Mouse (Mus musculus) left cerebral cortex, adult 2 months (tissue): ENCODE results near the gene Hacl1. TPM values are rescaled to one million over a fixed set of nuclear protein-coding genes. Genes with fewer than 3 reads are reported as not detected.

Source experiments
- DNase-seq, 2 experiments: peaks; one replicate each; pipeline ENCODE4 v3.0.0; 2021 to 2022; ENCODE audit warnings: low spot score in 2 of 2, mixed read lengths in 1 of 2; ENCODE audit errors: extremely low spot score in 1 of 2
- H3K27ac ChIP-seq: fragments of 200-600 bp; 2 replicates; pipeline ENCODE4 v1.8.1; 2022
- H3K4me3 ChIP-seq: fragments of 200-600 bp; 2 replicates; pipeline ENCODE4 v1.8.1; 2022
- CTCF ChIP-seq: fragments of 200-600 bp; IDR thresholded peaks from 2 replicates; pipeline ENCODE4 v1.8.1; 2022; ENCODE audit warnings: antibody characterized with exemption, mild to moderate bottlenecking, moderate library complexity
- intact Hi-C: fragments of 180-260 bp; cut with DNase I; formaldehyde crosslinking; loops from one replicate; pipeline ENCODE4 v1.15.1; 2025
- total RNA-seq, 2 experiments: library from RNA; stranded (reverse); gene quantifications; 2 replicates each; pipeline ENCODE4 v1.2.3; 2021

Hacl1 gene
- total RNA-seq, 2 experiments from 2014 or later: 4.4 to 6.7 TPM

DNA sequence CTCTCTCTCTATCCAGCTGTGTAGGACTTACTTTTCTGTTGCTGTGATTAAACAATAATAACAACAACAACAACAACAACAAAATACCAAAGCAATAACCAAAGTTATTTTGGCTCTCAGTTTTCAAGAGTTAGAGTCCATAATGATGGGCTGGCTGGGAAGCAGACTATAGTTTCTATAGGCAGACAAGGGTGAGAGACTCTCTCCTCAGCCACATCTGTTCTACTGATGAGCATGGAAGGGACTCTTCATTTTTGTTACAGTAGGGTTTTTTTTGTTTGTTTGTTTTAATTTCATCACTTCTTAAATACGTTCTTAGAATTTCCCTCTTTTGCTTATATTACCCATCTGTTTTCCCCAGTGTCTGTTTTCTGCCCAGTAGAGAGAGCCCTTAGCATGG, 11.5 kb upstream of the Hacl1 start:
- no peak overlapping the region for H3K27ac ChIP-seq
- DNase-seq: no peak
- no peak for TF ChIP-seq CTCF
- intact Hi-C loops: no loop called here
- no peak overlapping the region for H3K4me3 ChIP-seq

DNA sequence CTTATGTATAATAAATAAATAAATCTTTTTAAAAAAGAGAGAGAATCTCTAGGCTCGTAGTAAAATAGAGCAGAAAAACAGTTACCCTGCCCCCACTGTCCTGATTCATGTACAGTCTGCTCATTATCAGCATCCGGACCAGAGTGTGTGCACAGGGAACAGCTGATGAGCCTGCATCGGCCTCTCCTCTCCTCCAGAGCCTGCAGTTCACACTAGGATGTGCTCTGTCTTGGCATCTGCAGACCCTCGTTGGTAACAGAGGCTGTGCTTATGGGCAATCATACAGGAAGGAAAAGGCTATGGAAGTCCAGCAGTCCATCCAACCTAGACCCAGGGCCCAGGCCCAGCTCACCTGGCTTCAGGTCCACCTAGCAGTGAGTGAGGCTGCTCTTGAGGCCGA, 11.0 kb upstream of the Hacl1 start:
- intact Hi-C loops: no loop called here

DNA sequence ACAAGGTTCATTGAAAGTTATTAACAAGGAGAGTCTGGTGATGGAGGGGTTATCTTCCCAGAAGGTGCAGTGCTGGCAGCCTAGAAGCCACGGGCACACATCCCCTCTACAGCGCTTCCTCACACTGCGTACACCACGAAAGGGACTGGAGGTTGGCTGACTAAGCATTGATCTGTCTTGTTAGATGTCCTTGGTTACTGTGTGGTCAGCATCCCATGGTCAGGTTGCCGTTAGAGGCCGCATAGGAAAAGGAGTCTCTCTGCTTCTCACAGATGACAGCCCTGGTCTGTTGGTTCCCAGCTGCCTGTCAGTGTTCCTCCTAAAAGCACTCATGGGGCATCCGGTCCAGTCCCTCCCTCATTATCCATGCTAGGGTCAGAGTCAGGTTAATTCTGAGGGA, 10.1 kb upstream of the Hacl1 start:
- Histone ChIP-seq H3K27ac (no peak overlapping the region), H3K4me3 (no peak overlapping the region)
- intact Hi-C loops: no loop called here
- no peak for TF ChIP-seq CTCF
- DNase-seq: no peak

More for the DNA sequence above, 11.0 kb upstream of the Hacl1 start:
- no peak for TF ChIP-seq CTCF
- DNase-seq: no peak
- H3K27ac ChIP-seq: no peak overlapping the region
- no peak overlapping the region for H3K4me3 ChIP-seq

DNA sequence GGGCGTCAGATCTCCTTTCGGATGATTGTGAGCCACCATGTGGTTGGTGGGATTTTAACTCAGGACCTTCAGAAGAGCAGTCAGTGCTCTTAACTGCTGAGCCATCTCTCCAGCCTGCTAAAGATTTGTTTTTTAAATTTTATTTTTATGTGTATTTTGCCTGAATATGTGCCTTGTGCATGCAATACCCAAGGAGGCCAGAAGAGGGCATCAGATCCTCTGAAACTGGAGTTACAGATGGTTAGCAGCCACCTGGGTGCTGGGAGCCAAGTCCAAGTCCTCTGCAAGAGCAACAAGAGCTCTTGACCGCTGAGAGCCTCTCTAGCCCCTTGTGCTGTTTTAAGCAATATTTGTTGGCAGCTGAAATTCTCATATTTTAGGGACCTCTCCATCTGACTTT, 9.3 kb upstream of the Hacl1 start:
- DNase-seq: no peak
- Histone ChIP-seq H3K27ac (no peak overlapping the region), H3K4me3 (no peak overlapping the region)
- TF ChIP-seq CTCF: peak; percentile 31
- intact Hi-C loops: no loop called here

DNA sequence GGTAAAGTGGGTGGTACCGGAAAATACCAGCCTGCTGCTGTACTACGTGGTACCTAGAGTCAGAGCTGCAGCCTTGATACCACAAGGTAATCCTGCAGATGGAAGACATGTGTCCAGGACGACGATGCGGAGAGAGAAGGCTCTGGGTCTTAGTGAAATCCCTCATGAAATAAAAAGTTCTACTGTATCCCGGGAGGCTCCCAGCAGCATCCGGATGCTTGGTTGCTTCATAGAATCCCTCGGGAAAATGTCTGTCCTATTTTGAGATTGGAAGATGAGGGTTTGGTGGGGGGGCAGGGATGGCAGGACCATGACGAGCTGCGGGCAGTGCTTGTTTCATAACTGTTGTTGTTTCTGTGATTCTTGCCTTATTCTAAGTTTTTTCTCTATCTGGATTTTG, 6.9 kb upstream of the Hacl1 start:
- DNase-seq: no peak
- H3K27ac ChIP-seq: no peak overlapping the region
- intact Hi-C loops: no loop called here
- H3K4me3 ChIP-seq: no peak overlapping the region
- no peak for TF ChIP-seq CTCF

DNA sequence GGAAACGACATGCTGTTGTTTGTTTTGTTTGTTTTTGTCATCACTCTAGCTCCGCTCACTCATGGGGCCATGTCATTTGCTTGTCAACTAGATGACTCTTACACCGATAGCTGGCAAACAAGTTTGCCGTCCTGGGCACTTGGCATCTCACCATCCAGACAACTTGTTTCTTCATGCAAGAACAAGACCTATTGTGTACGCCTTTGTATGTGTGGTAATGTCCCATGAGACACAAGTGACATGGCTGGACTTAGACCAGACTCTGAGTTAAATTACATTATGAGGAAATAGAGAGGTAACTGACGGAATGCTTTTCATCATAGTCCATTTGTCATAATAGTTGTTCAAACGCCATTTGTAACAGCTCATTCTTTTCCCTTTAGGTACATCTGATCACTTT, 4.8 kb upstream of the Hacl1 start:
- TF ChIP-seq CTCF: no peak
- Histone ChIP-seq H3K27ac (no peak overlapping the region), H3K4me3 (no peak overlapping the region)
- no peak for DNase-seq
- intact Hi-C loops: no loop called here

DNA sequence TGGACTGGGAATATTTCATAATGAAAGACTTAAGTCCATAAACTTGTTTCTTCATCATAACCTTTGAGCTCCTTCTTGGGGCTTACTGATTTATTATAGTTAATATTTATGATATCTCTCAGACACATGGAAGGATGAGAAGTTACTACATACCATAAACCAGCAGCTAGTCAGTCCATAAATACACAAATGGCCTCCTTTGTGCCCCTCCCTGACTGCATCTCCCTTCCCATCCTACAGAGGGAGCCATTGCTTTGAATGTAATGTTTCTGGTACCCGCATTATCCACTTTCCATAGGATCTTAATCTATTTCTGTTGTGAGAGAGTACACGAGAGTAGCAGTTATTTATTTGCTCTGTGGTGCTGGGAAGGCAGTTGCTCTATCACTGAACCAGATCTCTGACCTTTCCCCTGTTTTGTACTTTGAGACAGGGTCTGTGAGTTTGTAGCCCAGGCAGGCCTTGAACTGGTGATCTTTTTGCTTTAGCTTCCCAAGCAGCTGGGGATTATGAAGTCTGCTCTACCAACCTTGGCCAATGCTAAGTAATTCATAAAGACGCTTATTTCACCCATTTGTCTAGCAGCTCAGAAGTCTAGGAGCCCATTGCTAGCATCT, 4.0 kb upstream of the Hacl1 start:
- Histone ChIP-seq H3K27ac (no peak overlapping the region), H3K4me3 (no peak overlapping the region)
- TF ChIP-seq CTCF: peak; percentile 57
- intact Hi-C loops: no loop called here
- DNase-seq: no peak

DNA sequence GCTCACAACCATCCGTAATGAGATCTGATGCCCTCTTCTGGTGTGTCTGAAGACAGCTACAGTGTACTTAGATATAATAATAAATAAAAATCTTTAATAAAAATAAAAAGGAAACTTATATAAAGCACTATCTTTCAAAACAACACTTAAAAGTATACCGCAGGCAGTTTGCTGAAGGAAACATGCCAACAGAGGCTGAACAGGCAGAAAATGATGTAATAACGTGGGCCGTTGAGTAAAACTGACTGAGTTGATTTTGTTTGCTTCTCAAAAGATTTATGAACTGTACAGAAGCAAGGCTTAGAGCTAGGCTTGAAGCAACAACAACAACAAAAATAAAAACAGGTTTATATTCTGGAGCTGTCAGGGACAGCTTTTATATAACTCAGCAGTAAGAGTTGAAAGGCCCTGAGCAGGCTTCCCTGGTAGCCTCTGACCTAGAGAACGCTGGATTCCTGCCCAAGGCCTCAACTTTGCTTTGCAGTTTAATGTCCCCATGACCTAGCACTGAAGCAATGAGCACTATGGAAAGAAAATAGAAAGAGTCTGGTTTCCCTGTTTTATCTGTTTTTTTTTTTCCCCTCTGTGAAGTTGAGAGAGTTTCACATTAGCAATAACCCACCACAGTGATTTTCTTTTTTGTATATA, 3.2 kb upstream of the Hacl1 start:
- H3K4me3 ChIP-seq: no peak overlapping the region
- TF ChIP-seq CTCF: no peak
- H3K27ac ChIP-seq: no peak overlapping the region
- DNase-seq: no peak
- intact Hi-C loops: no loop called here

DNA sequence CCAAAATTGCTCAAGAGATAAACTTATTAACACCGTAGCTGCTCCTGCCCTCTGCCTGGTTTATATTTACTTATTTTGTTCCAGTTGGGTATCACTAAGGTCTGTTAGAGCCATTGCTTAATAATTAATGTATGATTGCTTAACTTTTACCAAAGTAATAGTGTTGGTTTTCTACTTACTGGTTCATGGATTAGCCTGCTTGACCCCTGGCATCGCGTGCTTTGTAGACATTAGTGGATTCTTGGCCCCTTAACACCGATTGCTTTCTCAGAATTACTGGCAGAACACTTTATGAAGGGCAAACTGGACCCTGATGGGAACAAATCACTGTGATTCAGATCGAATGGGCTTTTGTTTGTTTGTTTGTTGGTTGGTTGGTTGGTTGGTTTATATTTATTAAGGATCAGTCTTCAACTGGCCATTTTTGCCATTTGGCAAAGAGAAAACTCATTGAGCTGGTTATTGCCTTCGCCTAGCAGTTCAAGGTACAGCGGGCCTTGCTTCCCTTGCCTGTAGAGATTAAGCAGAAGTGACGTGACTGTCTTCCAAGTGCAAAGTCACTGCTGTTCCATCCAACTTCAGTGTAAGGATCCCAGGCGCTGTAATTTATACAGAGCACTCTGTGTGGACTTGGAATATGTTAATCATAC, 545 bp upstream of the Hacl1 start:
- intact Hi-C loops: no loop called here
- peak overlapping the region; percentile 63 for H3K4me3 ChIP-seq
- peak overlapping the region; percentile 87 for H3K27ac ChIP-seq
- no peak for DNase-seq
- no peak for TF ChIP-seq CTCF

DNA sequence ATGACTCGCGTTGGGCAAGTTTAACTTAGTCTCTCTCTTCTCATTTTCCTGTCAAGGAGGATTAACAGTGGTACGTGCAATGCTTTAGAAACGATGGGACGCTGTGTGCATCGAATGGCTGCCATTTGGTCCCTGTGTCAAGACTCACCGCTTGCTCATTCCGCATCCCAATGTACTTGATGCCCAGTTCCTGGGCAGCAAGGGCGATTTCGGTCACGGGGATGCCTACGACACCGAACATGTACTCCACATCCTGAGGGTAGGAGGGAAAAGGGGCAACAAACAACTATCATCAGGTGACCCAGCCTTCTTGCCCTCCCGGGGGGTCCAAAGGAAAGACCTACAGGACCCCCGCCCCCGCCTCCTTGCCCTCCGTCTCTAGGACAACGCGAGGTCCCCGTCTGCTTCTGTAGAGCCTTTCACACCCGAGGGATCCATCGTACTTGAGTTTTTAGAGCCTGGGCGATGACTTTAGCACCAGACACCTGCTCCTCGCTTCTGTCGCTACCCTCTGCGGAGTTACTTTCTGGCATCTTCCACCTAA, 668 bp downstream of the Hacl1 start, which contains the start of gene Gm49387:
Gene Gm49387, minus strand, starts transcription at position 533 of the 544 bp plus-strand sequence.
- Histone ChIP-seq H3K27ac (peak within 1 kb of the TSS; percentile 87), H3K4me3 (peak within 1 kb of the TSS; percentile 63)
- no peak for TF ChIP-seq CTCF
- intact Hi-C loops: no loop called here
- no peak for DNase-seq

DNA sequence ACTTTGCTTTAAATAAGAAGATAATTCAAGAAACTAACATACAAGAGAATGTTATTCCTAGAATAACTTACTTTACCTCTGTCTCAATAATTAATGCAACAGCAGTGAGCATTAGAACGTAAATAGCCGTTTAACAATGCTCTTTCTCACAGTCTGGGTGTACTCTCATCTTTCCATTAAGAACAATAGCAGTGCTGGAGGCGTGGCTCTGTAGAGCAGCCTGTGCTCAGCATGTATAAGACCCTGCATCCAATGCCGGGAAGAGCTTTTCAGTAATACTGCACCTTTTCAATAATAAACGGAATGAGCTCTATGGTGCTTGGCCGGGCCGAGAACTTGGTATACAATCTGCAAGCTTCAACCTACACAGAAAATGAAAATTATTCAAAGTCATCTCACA, 10.4 kb downstream of the Hacl1 start:
- no peak for TF ChIP-seq CTCF
- intact Hi-C loops: no loop called here
- no peak for DNase-seq
- no peak overlapping the region for H3K4me3 ChIP-seq
- no peak overlapping the region for H3K27ac ChIP-seq

DNA sequence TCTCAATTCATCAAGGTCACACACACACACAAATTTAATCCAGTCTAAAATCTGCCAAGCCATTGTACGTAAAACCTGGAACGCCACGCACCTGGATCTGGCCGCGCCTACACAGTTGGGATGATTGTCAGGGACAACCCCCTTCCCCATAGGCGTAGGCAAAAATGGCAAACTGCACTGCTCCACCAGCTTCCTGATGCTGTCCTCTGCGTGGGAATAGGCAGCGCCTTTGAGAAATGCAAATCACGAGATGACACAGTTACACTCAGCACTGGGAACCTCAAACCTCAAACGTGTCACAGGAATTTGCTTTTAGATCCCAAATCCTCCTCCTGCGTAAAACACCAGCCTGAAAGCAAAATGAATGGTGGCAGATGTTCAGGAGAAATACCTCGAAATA, 18.3 kb downstream of the Hacl1 start:
- no peak overlapping the region for H3K4me3 ChIP-seq
- no peak overlapping the region for H3K27ac ChIP-seq
- DNase-seq: peak; percentile 38 to 64
- no peak for TF ChIP-seq CTCF
- intact Hi-C loops: loop anchor here (2.0 kb wide), 1 partner anchor 46 kb away; no protein-coding TSS in a partner anchor
